Mouse (Mus musculus): ENCODE measurements at regions not wholly inside any gene's neighbourhood (a gene's known extent, or its start where the extent isn't known, plus 50 kb on each side); places are given as distances from the start of the nearest gene placed in this dataset.

GRCm38 (mm10) chr3:143512517-143513249, 630.9 kb upstream of the Pkn2 start:
- Histone ChIP-seq H3K9me3 (replicated peaks; ENCODE audit: control insufficient read depth, low read length) (no peaks in the 10 kb centered on the region), H3K4me1 (ENCODE audit: control insufficient read depth, insufficient read depth, low read length) (no peaks in the 10 kb centered on the region), H3K27me3 (ENCODE audit: control insufficient read depth, insufficient read depth, low read length) (no peaks in the 10 kb centered on the region), H3K4me2 (ENCODE audit: low read depth, low read length) (no peak overlapping the region), H3K9ac (replicated peaks; ENCODE audit: low read length) (no peak overlapping the region), H3K4me3 (ENCODE audit: low read depth, low read length) (no peak overlapping the region), H3K36me3 (replicated peaks; ENCODE audit: control insufficient read depth, insufficient read depth, low read depth, low read length) (no peaks in the 10 kb centered on the region), H3K27ac (replicated peaks; ENCODE audit: low read depth, low read length) (no peak overlapping the region)
- DNase-seq (ENCODE audit: low spot score) (no peak), ATAC-seq (replicated peaks; ENCODE audit: insufficient number of reproducible peaks, low FRiP score, low TSS enrichment, low read depth) (no peak)
- WGBS, result 72% methylated on average over 6 of the region's 6 CpGs

GRCm38 (mm10) chr3:143509531-143509930, 627.7 kb upstream of the Pkn2 start:
- Histone ChIP-seq H3K9me3 (replicated peaks; ENCODE audit: control insufficient read depth, low read length) (no peaks in the 10 kb centered on the region), H3K4me3 (ENCODE audit: low read depth, low read length) (no peak overlapping the region), H3K9ac (replicated peaks; ENCODE audit: low read length) (no peak overlapping the region), H3K27me3 (ENCODE audit: control insufficient read depth, insufficient read depth, low read length) (no peaks in the 10 kb centered on the region), H3K4me2 (ENCODE audit: low read depth, low read length) (no peak overlapping the region), H3K27ac (replicated peaks; ENCODE audit: low read depth, low read length) (no peak overlapping the region), H3K36me3 (replicated peaks; ENCODE audit: control insufficient read depth, insufficient read depth, low read depth, low read length) (no peaks in the 10 kb centered on the region), H3K4me1 (ENCODE audit: control insufficient read depth, insufficient read depth, low read length) (no peaks in the 10 kb centered on the region)
- DNase-seq (ENCODE audit: low spot score), result peak; percentile 30
- ATAC-seq (replicated peaks; ENCODE audit: insufficient number of reproducible peaks, low FRiP score, low TSS enrichment, low read depth), result no peak
- WGBS, result 19% methylated on average over 5 of the region's 5 CpGs

- Histone ChIP-seq H3K9me3 (replicated peaks; ENCODE audit: control insufficient read depth, low read length) (no peaks in the 10 kb centered on the region), H3K27ac (replicated peaks; ENCODE audit: low read depth, low read length) (no peak overlapping the region), H3K27me3 (ENCODE audit: control insufficient read depth, insufficient read depth, low read length) (no peaks in the 10 kb centered on the region), H3K9ac (replicated peaks; ENCODE audit: low read length) (no peak overlapping the region), H3K4me2 (ENCODE audit: low read depth, low read length) (no peak overlapping the region), H3K4me3 (ENCODE audit: low read depth, low read length) (no peak overlapping the region), H3K36me3 (replicated peaks; ENCODE audit: control insufficient read depth, insufficient read depth, low read depth, low read length) (no peaks in the 10 kb centered on the region), H3K4me1 (ENCODE audit: control insufficient read depth, insufficient read depth, low read length) (no peaks in the 10 kb centered on the region)
- ATAC-seq (replicated peaks; ENCODE audit: insufficient number of reproducible peaks, low FRiP score, low TSS enrichment, low read depth) (no peak), DNase-seq (ENCODE audit: low spot score) (peak; percentile 69)
- 63% methylated on average over 1 of the region's 1 CpGs for WGBS
Observed at GRCm38 (mm10) chr3:143508280-143508679, 626.5 kb upstream of the Pkn2 start.

- no peak overlapping the region for H3K27ac ChIP-seq (replicated peaks; ENCODE audit: low read depth, low read length)
- no peaks in the 10 kb centered on the region for H3K4me1 ChIP-seq (ENCODE audit: control insufficient read depth, insufficient read depth, low read length)
- H3K4me2 ChIP-seq (ENCODE audit: low read depth, low read length), result no peak overlapping the region
- ATAC-seq (replicated peaks; ENCODE audit: insufficient number of reproducible peaks, low FRiP score, low TSS enrichment, low read depth) (no peak), DNase-seq (ENCODE audit: low spot score) (no peak)
- H3K9me3 ChIP-seq (replicated peaks; ENCODE audit: control insufficient read depth, low read length), result no peaks in the 10 kb centered on the region
- no peaks in the 10 kb centered on the region for H3K27me3 ChIP-seq (ENCODE audit: control insufficient read depth, insufficient read depth, low read length)
- whole genome bisulfite sequencing, result 45% methylated on average over 2 of the region's 2 CpGs
- H3K36me3 ChIP-seq (replicated peaks; ENCODE audit: control insufficient read depth, insufficient read depth, low read depth, low read length), result no peaks in the 10 kb centered on the region
- H3K9ac ChIP-seq (replicated peaks; ENCODE audit: low read length), result no peak overlapping the region
- H3K4me3 ChIP-seq (ENCODE audit: low read depth, low read length), result no peak overlapping the region
Observed at GRCm38 (mm10) chr3:143501017-143501416, 619.2 kb upstream of the Pkn2 start.

- Histone ChIP-seq H3K27ac (replicated peaks; ENCODE audit: low read depth, low read length) (no peak overlapping the region), H3K9me3 (replicated peaks; ENCODE audit: control insufficient read depth, low read length) (no peaks in the 10 kb centered on the region), H3K27me3 (ENCODE audit: control insufficient read depth, insufficient read depth, low read length) (no peaks in the 10 kb centered on the region), H3K4me3 (ENCODE audit: low read depth, low read length) (no peak overlapping the region), H3K9ac (replicated peaks; ENCODE audit: low read length) (no peak overlapping the region), H3K4me2 (ENCODE audit: low read depth, low read length) (no peak overlapping the region), H3K4me1 (ENCODE audit: control insufficient read depth, insufficient read depth, low read length) (no peaks in the 10 kb centered on the region), H3K36me3 (replicated peaks; ENCODE audit: control insufficient read depth, insufficient read depth, low read depth, low read length) (no peaks in the 10 kb centered on the region)
- 90% methylated on average over 4 of the region's 4 CpGs for WGBS
- DNase-seq (ENCODE audit: low spot score), result no peak
- no peak for ATAC-seq (replicated peaks; ENCODE audit: insufficient number of reproducible peaks, low FRiP score, low TSS enrichment, low read depth)
Observed at GRCm38 (mm10) chr3:143495389-143495788, 613.6 kb upstream of the Pkn2 start.

GRCm38 (mm10) chr3:143477916-143478610, 596.3 kb upstream of the Pkn2 start:
- DNase-seq (ENCODE audit: low spot score) (no peak), ATAC-seq (replicated peaks; ENCODE audit: insufficient number of reproducible peaks, low FRiP score, low TSS enrichment, low read depth) (no peak)
- Histone ChIP-seq H3K27ac (replicated peaks; ENCODE audit: low read depth, low read length) (no peak overlapping the region), H3K27me3 (ENCODE audit: control insufficient read depth, insufficient read depth, low read length) (no peaks in the 10 kb centered on the region), H3K4me1 (ENCODE audit: control insufficient read depth, insufficient read depth, low read length) (no peaks in the 10 kb centered on the region), H3K9me3 (replicated peaks; ENCODE audit: control insufficient read depth, low read length) (no peaks in the 10 kb centered on the region), H3K4me2 (ENCODE audit: low read depth, low read length) (no peak overlapping the region), H3K4me3 (ENCODE audit: low read depth, low read length) (no peak overlapping the region), H3K9ac (replicated peaks; ENCODE audit: low read length) (no peak overlapping the region), H3K36me3 (replicated peaks; ENCODE audit: control insufficient read depth, insufficient read depth, low read depth, low read length) (no peaks in the 10 kb centered on the region)
- WGBS, result 75% methylated on average over 8 of the region's 8 CpGs

- DNase-seq (ENCODE audit: low spot score) (no peak), ATAC-seq (replicated peaks; ENCODE audit: insufficient number of reproducible peaks, low FRiP score, low TSS enrichment, low read depth) (no peak)
- no peaks in the 10 kb centered on the region for H3K27me3 ChIP-seq (ENCODE audit: control insufficient read depth, insufficient read depth, low read length)
- no peaks in the 10 kb centered on the region for H3K4me1 ChIP-seq (ENCODE audit: control insufficient read depth, insufficient read depth, low read length)
- H3K9ac ChIP-seq (replicated peaks; ENCODE audit: low read length), result no peak overlapping the region
- 71% methylated on average over 5 of the region's 5 CpGs for WGBS
- H3K9me3 ChIP-seq (replicated peaks; ENCODE audit: control insufficient read depth, low read length), result no peaks in the 10 kb centered on the region
- no peak overlapping the region for H3K4me3 ChIP-seq (ENCODE audit: low read depth, low read length)
- H3K27ac ChIP-seq (replicated peaks; ENCODE audit: low read depth, low read length), result no peak overlapping the region
- no peaks in the 10 kb centered on the region for H3K36me3 ChIP-seq (replicated peaks; ENCODE audit: control insufficient read depth, insufficient read depth, low read depth, low read length)
- H3K4me2 ChIP-seq (ENCODE audit: low read depth, low read length), result no peak overlapping the region
Observed at GRCm38 (mm10) chr3:143475461-143475860, 593.7 kb upstream of the Pkn2 start.

GRCm38 (mm10) chr3:143447005-143447709, 565.4 kb upstream of the Pkn2 start:
- Histone ChIP-seq H3K36me3 (replicated peaks; ENCODE audit: control insufficient read depth, insufficient read depth, low read depth, low read length) (no peaks in the 10 kb centered on the region), H3K4me1 (ENCODE audit: control insufficient read depth, insufficient read depth, low read length) (no peaks in the 10 kb centered on the region), H3K27me3 (ENCODE audit: control insufficient read depth, insufficient read depth, low read length) (no peaks in the 10 kb centered on the region), H3K9ac (replicated peaks; ENCODE audit: low read length) (no peak overlapping the region), H3K27ac (replicated peaks; ENCODE audit: low read depth, low read length) (no peak overlapping the region), H3K4me2 (ENCODE audit: low read depth, low read length) (no peak overlapping the region), H3K9me3 (replicated peaks; ENCODE audit: control insufficient read depth, low read length) (no peaks in the 10 kb centered on the region), H3K4me3 (ENCODE audit: low read depth, low read length) (no peak overlapping the region)
- DNase-seq (ENCODE audit: low spot score) (no peak), ATAC-seq (replicated peaks; ENCODE audit: insufficient number of reproducible peaks, low FRiP score, low TSS enrichment, low read depth) (no peak)
- 57% methylated on average over 7 of the region's 7 CpGs for whole genome bisulfite sequencing

All from embryonic facial prominence, embryonic 11.5 days (tissue).